Mouse (Mus musculus): ENCODE data around the gene Klhl13. TPM values are rescaled to one million over a fixed set of nuclear protein-coding genes. Genes with fewer than 3 reads are reported as not detected.

Klhl13 gene
- 10 to 100 TPM; 37.5 to 54.2 TPM for total RNA-seq (2021)
- long read RNA-seq, experiment 1, partial matches to known transcripts = 3 of 19 reads
- long read RNA-seq, experiment 1, other reads (novel, unspliced or antisense) = 7 of 19 reads
- long read RNA-seq, experiment 2, partial matches to known transcripts = 2 of 18 reads
- long read RNA-seq, experiment 2, other reads (novel, unspliced or antisense) = 11 of 18 reads

DNA sequence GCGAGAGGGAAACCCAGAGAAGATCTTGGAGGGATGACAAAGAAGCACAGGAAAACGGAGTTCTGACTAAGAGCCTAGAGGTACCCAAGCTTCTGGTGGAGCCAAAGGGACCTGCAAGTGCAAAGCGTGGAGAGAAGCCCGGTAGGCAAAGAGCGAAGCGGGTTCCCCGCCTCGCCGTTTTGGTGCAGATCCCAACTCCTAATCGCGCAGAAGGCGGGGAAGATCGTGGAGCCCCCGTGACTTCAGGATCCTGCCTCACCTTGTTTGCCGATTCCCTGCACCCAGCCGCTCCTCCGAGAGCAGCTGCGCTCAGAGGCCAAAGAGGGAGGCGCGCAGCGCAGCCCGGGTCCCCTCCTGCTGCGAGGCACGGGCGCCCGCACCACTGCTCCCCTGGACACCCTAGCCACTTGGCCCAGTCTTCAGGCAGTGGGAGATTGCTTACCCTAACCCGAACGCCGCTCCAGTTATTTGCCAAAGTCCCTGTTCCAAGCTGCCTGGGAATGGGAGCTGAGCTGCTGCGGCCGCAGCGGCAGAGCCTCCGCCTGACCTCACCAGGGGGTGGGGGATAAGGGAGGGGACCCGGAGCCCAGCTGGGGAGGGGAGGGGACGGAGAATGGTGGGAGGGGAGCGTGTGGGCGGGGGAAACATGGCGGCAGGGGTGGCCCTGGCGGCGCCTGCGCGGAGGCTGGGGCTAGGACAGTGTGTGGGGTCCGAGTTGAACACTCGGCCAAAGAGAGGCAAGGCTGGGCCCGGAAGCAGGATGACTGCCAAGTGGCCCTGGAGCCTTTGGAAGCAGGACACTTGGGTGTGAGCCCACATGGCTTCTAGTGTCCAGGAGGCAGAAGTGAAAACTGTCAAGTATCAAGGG lies at the start of gene Klhl13:
Gene Klhl13, minus strand, starts transcription at position 569 of the 868 bp plus-strand sequence.
- intact Hi-C loops (cut with DNase I) = no loop called here
- DNase-seq (ENCODE audit: low spot score in 2 of 2) = peak; percentile 10

DNA sequence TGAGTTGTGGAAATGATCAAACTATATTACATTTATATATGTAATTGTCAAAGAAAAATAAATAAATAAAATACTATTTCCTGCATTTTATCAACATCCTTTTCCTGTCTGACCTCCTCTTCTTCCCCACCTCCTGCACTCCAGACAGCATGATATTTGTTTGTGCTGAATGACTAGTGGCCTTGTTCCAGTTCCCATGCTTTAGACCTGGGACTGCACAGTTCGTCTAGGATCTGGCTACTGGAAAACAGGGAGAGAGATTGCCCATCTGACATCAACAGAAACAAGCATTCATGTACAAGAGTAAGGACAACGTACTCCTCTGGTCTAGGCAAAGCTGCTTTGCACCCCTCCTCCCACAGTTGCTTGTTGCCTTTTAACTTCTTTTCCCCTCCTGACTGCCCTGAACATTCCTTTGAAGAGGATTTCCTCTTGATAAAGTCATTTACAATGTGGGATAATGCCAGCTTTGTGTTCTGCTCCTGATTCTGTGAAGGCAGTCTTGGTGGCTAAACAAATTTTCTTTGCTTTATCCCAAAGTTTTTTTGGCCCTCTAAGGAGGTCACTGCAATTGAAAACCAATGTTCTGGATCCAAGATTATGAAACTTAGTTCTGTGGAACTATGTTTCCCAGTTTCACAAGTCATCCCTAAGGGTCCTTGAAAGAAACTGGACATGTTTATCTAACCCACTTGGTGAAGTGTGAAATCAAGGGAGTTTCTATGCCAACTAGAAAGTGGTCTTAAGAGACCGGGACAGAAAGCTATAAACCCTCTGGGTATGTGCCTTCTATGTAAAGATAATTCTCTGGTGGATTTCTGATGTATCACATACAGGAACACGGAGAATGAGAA lies 44.6 kb upstream of the Klhl13 start:
- intact Hi-C loops (cut with DNase I) = no loop called here
- DNase-seq (ENCODE audit: low spot score in 2 of 2) = no peak

DNA sequence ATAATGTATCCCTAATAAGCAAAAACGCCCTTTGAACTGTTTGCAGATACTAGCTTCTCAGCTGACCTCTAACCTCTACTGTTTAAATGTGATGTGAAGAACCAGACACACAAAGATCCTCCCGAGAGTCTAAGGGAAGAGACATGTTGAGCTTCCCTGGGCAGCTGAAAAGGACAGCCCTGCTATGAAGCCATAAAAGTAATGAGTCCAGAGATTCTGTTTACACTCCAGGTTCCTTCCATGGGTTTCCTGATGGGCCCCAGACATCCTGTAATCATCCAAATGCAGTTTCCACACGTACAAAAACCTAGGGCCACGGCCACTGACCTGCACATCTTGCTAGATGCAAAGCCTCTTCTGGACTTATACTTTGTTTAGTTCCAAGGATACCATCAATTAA lies 23.8 kb upstream of the Klhl13 start:
- no peak for DNase-seq (ENCODE audit: low spot score in 2 of 2)
- intact Hi-C loops (cut with DNase I) = no loop called here

- intact Hi-C loops (cut with DNase I) = no loop called here
Measured at GRCm38 (mm10) chrX:23363441-23363840, 1.4 kb downstream of the Klhl13 start.

GRCm38 (mm10) chrX:23360446-23360845 lies 4.4 kb downstream of the Klhl13 start:
- intact Hi-C loops (cut with DNase I) = no loop called here
- no peak for DNase-seq (ENCODE audit: low spot score in 2 of 2)

More at GRCm38 (mm10) chrX:23363441-23363840, 1.4 kb downstream of the Klhl13 start:
- DNase-seq (ENCODE audit: low spot score in 2 of 2) = no peak

GRCm38 (mm10) chrX:23350083-23350482 lies 14.8 kb downstream of the Klhl13 start:
- intact Hi-C loops (cut with DNase I) = no loop called here
- no peak for DNase-seq (ENCODE audit: low spot score in 2 of 2)

GRCm38 (mm10) chrX:23328116-23328515 lies 36.8 kb downstream of the Klhl13 start:
- intact Hi-C loops (cut with DNase I) = no loop called here

DNA sequence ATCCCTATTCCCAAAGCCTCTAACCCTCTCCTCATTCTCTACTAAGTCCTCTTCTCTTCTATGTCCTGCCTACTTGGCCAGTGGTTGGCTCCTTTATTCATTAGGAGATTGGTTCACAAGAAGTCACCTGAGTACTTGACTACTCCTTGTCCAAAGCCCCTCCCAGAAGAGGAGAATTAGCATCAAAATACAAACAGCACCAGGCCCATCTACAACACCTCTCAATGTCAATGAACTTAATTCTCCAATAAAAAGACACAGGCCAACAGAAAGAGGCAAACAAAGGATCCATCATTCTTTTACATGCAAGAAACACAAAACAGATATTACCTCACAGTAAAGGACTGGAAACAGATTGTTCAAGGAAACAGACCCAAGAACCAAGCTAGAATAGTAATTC lies 46.0 kb downstream of the Klhl13 start:
- no peak for DNase-seq (ENCODE audit: low spot score in 2 of 2)
- intact Hi-C loops (cut with DNase I) = no loop called here

More at GRCm38 (mm10) chrX:23328116-23328515, 36.8 kb downstream of the Klhl13 start:
- DNase-seq (ENCODE audit: low spot score in 2 of 2) = peak in 1 of 2 experiments; percentile 1

DNA sequence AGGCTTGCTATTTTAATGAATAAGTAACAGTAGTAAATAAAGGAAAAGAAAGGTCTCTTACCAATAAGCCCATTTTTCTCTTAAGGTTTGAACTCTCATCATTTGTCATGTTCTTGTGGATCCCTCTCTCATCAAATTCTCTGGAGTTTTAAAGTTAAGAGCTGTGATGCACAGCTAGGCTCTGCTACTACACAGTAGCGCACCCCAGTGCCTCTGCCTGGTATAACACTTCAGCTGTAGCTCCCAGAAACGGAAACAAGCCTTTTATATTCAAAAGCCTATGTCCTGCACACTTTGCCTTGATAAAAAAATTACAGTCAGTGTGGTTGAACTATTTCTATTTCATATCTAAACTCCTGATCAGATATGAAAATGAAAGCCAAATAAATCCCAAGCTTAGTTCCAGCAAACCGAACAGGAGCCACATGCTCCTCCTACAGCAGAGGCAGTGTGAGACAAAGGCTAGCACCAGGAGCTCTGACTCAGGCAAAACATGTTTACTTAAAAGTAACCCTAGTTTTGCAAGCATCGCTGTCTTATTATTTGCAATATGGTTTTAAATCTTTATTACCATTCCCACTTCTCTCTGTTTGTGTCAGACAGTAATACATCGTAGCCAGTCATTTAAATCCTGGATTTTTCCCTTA lies 68.8 kb downstream of the Klhl13 start:
- DNase-seq (ENCODE audit: low spot score in 2 of 2) = peak; percentile 78 to 79
- intact Hi-C loops (cut with DNase I) = loop anchor here (5.0 kb wide), 1 partner anchor 1909 kb away; no protein-coding TSS in a partner anchor

DNA sequence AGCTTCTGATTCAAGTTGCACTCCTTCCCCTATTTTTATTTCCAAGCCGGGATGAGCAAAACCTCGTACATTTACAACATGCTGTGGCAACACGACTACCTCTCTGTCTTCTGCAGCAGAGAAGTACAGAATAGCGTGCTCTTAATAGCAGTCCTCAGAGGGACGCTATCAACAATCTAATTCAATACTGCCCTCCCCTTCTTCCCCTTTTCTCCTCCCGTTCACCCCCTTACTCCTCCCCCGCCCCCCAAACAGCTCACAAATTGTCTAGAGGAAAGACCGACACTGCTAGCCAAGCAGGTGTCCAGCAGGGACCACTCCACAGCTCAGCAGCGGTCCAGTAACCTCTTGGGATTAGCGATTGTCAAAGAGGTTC lies 79.5 kb downstream of the Klhl13 start:
- intact Hi-C loops (cut with DNase I) = no loop called here
- DNase-seq (ENCODE audit: low spot score in 2 of 2) = no peak

DNA sequence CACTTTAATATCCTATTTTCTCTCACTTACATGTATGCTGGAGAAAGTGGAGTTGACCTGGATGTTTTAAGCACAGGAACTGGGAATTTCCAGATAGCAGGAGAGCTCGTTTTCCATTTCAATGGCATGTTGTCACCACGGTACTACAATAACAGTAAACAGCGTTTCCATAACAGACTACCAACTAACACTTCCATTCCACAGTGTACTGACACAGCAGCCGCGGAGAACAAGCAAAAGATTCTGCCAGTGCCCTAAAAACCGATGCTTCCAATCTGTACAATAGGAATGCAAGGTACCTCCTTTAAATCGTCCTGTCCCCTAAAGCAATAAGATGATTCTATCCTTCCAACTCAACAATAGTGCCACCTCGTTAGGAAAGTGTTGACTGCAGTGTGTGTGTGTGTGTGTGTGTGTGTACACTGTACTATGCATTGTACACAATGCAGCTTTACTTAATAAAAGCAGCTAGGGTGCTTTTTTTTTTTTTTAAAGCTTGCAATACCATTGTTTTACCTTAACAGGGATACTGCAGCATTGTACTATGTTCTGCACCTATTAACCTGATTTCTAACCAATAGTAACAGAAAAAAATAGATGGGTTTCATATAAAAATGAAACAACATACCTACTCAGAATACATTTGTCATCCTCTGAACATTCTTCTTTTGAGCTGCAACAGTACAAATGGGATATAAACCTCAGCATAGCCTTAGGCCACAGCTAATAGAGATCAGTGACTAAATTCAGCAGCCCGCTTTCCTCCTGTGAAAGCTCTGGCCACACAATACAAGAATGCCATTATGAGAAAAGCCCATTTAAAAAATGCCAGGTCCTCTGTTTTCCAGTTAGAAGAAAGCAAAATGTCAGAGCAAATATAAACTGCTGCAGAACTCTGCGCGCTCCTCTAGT lies 80.1 kb downstream of the Klhl13 start:
- intact Hi-C loops (cut with DNase I) = no loop called here
- DNase-seq (ENCODE audit: low spot score in 2 of 2) = no peak

DNA sequence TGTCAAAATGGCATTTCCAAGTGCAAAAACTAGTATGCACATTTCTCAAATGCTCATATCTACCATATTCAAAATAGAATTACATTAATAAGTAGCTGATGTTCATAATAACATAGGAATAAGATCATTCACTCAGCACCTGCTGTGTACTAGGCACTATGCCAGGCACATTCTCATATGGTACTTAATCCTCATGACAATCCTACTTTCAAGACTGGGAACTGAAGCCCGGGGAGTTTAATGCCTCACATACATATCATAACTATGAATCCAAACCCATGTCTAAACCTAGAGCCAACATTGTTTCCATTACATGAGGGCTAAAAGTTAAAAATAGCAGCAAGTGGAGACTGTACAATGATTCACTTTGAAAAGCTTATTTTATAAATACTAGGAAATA lies 97.3 kb downstream of the Klhl13 start:
- intact Hi-C loops (cut with DNase I) = no loop called here

GRCm38 (mm10) chrX:23248752-23249151 lies 116.1 kb downstream of the Klhl13 start:
- no peak for DNase-seq (ENCODE audit: low spot score in 2 of 2)
- intact Hi-C loops (cut with DNase I) = no loop called here

More for the DNA sequence above, 97.3 kb downstream of the Klhl13 start:
- DNase-seq (ENCODE audit: low spot score in 2 of 2) = no peak

Data from left cerebral cortex, postnatal 14 days (tissue).